Mouse (Mus musculus) intestine, embryonic 15.5 days (tissue): ENCODE data around the gene Dnajc5. TPM values are rescaled to one million over a fixed set of nuclear protein-coding genes. Genes with fewer than 3 reads are reported as not detected.

ENCODE experiments used
- ATAC-seq: fragments of 200-750 bp; cut with Nextera tagmentation; 2 replicates; pipeline ENCODE4 v1.8.0; 2017; ENCODE audit warnings: moderate TSS enrichment, moderate library complexity
- H3K27ac ChIP-seq: fragments of 300-500 bp; sonication (generic); 2 replicates; pipeline ENCODE4 v1.5.1; 2015; ENCODE audit warnings: mild to moderate bottlenecking, inconsistent platforms
- H3K27me3 ChIP-seq: fragments of 300-500 bp; sonication (generic); replicated peaks from 2 replicates; pipeline ENCODE4 v1.6.1; 2015; ENCODE audit warnings: inconsistent platforms
- H3K36me3 ChIP-seq: fragments of 300-500 bp; sonication (generic); 2 replicates; pipeline ENCODE4 v1.6.1; 2015; ENCODE audit warnings: inconsistent platforms
- H3K4me1 ChIP-seq: fragments of 300-500 bp; sonication (generic); replicated peaks from 2 replicates; pipeline ENCODE4 v1.6.1; 2015; ENCODE audit warnings: inconsistent platforms
- H3K4me2 ChIP-seq: fragments of 300-500 bp; sonication (generic); replicated peaks from 2 replicates; pipeline ENCODE4 v1.6.1; 2015; ENCODE audit warnings: mild to moderate bottlenecking, inconsistent platforms
- H3K4me3 ChIP-seq: fragments of 300-500 bp; sonication (generic); replicated peaks from 2 replicates; pipeline ENCODE4 v1.5.1; 2015; ENCODE audit warnings: inconsistent platforms
- H3K9ac ChIP-seq: fragments of 300-500 bp; sonication (generic); 2 replicates; pipeline ENCODE4 v1.6.1; 2015; ENCODE audit warnings: inconsistent platforms
- H3K9me3 ChIP-seq: fragments of 300-500 bp; sonication (generic); 2 replicates; pipeline ENCODE4 v1.6.1; 2016; ENCODE audit warnings: inconsistent platforms
- WGBS: fragments of 180-500 bp; shearing (Covaris S2); methylation state at CpG from one replicate; pipeline ENCODE4 v1.1.7; 2015; 5-methylcytosine and 5-hydroxymethylcytosine counted together
- polyA plus RNA-seq: library from polyadenylated mRNA; unstranded; fragments of >200 nt; fragmentation: Nextera tagmentation; extraction: Ambion mirVana; gene quantifications from 2 replicates; pipeline ENCODE4 v1.2.1, GENCODE M21; 2015

Gene Dnajc5
- polyA plus RNA-seq, 1 experiment from 2014 or later, result 74.5 TPM

- H3K9me3 ChIP-seq, result no peaks in the 10 kb centered on the region
- no peak for ATAC-seq
- peaks cover 5% of the 10 kb centered on the region; the same call in 1 of the 2 replicates for H3K36me3 ChIP-seq
- H3K4me3 ChIP-seq, result no peak overlapping the region
- H3K9ac ChIP-seq, result peak overlapping the region; percentile 23
- peaks cover 28% of the 10 kb centered on the region for H3K4me1 ChIP-seq
- H3K4me2 ChIP-seq, result peak overlapping the region; percentile 13
- H3K27me3 ChIP-seq, result no peaks in the 10 kb centered on the region
- H3K27ac ChIP-seq, result no peak overlapping the region
- 28% methylated on average over 5 of the region's 5 CpGs for WGBS
These were observed 58.7 kb downstream of the Dnajc5 start for GRCm38 (mm10) chr2:181578790-181579618.

- H3K36me3 ChIP-seq, result peaks cover 8% of the 10 kb centered on the region
- peak overlapping the region; percentile 23 for H3K9ac ChIP-seq
- H3K27me3 ChIP-seq, result no peaks in the 10 kb centered on the region
- no peak overlapping the region for H3K4me3 ChIP-seq
- H3K27ac ChIP-seq, result no peak overlapping the region
- H3K4me1 ChIP-seq, result peaks cover 28% of the 10 kb centered on the region
- no peaks in the 10 kb centered on the region for H3K9me3 ChIP-seq
- WGBS, result 70% methylated on average over 1 of the region's 1 CpGs
- ATAC-seq, result no peak
- H3K4me2 ChIP-seq, result peak overlapping the region; percentile 13
These were observed 59.4 kb downstream of the Dnajc5 start for GRCm38 (mm10) chr2:181579681-181580080.

DNA sequence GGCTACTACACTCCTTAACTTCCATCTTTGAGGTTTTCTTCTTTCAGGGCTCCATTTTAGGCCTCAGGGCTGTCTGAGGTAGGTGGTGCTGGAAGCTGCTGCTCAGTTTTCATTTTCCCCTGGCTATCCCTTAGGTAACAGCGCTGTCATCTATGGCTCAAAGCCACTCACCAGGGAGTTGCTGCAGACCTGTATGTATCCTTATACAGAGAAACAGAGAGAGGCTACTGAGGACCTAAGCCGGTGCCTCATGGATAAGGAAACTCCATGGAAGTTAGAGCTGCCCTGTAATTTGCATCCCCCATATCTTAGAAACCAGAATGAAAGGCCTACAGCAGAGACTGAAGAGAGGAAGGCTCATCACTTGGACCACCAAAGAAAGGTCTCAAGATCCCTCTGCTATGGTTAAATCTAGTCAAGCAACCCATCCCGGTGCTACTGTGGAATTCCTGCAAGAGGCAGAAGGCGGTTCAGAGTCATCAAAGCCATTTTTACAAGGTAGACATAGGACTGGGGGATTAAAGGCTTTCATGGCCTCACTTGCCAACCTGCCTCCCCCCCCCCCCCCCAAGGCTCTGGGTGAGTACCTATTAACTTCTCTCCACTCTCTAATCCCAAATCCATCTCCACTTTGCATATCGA, 60.0 kb downstream of the Dnajc5 start:
- no peak for ATAC-seq
- Histone ChIP-seq H3K27me3 (no peaks in the 10 kb centered on the region), H3K27ac (0 out of 2 replicates have a peak overlapping the region, but pooled peaks have one; percentile 97), H3K9ac (peak overlapping the region; percentile 86; the same call in 1 of the 2 replicates), H3K4me1 (peaks cover 28% of the 10 kb centered on the region), H3K4me3 (peak overlapping the region; percentile 87), H3K4me2 (peak overlapping the region; percentile 93), H3K36me3 (peaks cover 10% of the 10 kb centered on the region), H3K9me3 (no peaks in the 10 kb centered on the region)
- 71% methylated on average over 5 of the region's 5 CpGs for WGBS

- H3K27ac ChIP-seq, result peak overlapping the region; percentile 97
- H3K27me3 ChIP-seq, result no peaks in the 10 kb centered on the region
- H3K4me1 ChIP-seq, result peaks cover 28% of the 10 kb centered on the region
- H3K4me2 ChIP-seq, result peak overlapping the region; percentile 93
- peaks cover 17% of the 10 kb centered on the region for H3K36me3 ChIP-seq
- no peaks in the 10 kb centered on the region for H3K9me3 ChIP-seq
- ATAC-seq, result peak; percentile 85
- peak overlapping the region; percentile 87 for H3K4me3 ChIP-seq
- H3K9ac ChIP-seq, result peak overlapping the region; percentile 86
- WGBS, result 1% methylated on average over 11 of the region's 11 CpGs
These were observed 60.7 kb downstream of the Dnajc5 start for GRCm38 (mm10) chr2:181581016-181581401.

GRCm38 (mm10) chr2:181581402-181582120, 61.3 kb downstream of the Dnajc5 start:
- peak overlapping the region; percentile 97 for H3K27ac ChIP-seq
- peak overlapping the region; percentile 93 for H3K4me2 ChIP-seq
- H3K4me1 ChIP-seq, result peaks cover 28% of the 10 kb centered on the region
- no peaks in the 10 kb centered on the region for H3K27me3 ChIP-seq
- no peaks in the 10 kb centered on the region for H3K9me3 ChIP-seq
- peak overlapping the region; percentile 86 for H3K9ac ChIP-seq
- peak; percentile 89 for ATAC-seq
- peak overlapping the region; percentile 87 for H3K4me3 ChIP-seq
- under 1% methylated on average over 49 of the region's 49 CpGs for WGBS
- peaks cover 21% of the 10 kb centered on the region for H3K36me3 ChIP-seq

DNA sequence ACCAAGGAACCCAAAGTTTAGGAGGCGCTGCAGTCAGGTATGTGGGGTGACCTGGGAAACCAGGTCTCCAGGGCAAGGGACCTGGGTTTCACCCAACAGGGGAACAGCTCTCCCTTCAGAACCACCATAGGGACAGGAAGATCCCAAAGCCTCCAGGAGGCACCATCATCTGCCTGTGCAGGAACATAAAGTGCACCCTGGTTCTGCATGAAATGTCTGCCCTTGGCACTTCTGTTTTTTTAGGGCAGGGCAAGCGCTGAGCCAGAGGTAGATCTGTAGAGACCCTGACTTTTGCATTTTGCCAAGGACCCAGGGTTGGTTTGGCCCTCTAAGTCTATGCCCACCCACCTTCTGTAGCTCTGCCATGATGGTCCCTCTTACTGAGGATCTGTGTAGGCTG, 62.1 kb downstream of the Dnajc5 start:
- WGBS, result 74% methylated on average over 2 of the region's 2 CpGs
- H3K4me3 ChIP-seq, result no peak overlapping the region
- H3K36me3 ChIP-seq, result peaks cover 28% of the 10 kb centered on the region
- no peak; the same call in 1 of the 2 replicates for ATAC-seq
- H3K27me3 ChIP-seq, result no peaks in the 10 kb centered on the region
- peaks cover 28% of the 10 kb centered on the region for H3K4me1 ChIP-seq
- H3K9ac ChIP-seq, result no peak overlapping the region
- H3K4me2 ChIP-seq, result peak overlapping the region; percentile 93
- no peak overlapping the region for H3K27ac ChIP-seq
- no peaks in the 10 kb centered on the region for H3K9me3 ChIP-seq

- Histone ChIP-seq H3K27me3 (no peaks in the 10 kb centered on the region), H3K36me3 (peaks cover 32% of the 10 kb centered on the region), H3K4me1 (peaks cover 28% of the 10 kb centered on the region), H3K9ac (no peak overlapping the region), H3K4me3 (no peak overlapping the region), H3K27ac (no peak overlapping the region), H3K4me2 (no peak overlapping the region), H3K9me3 (no peaks in the 10 kb centered on the region)
- no peak for ATAC-seq
- WGBS, result 83% methylated on average over 1 of the region's 1 CpGs
These were observed 62.7 kb downstream of the Dnajc5 start for GRCm38 (mm10) chr2:181582939-181583338.

GRCm38 (mm10) chr2:181583460-181584257, 63.4 kb downstream of the Dnajc5 start:
- Histone ChIP-seq H3K9ac (no peak overlapping the region), H3K4me2 (no peak overlapping the region), H3K36me3 (peaks cover 38% of the 10 kb centered on the region), H3K9me3 (no peaks in the 10 kb centered on the region), H3K4me3 (no peak overlapping the region), H3K27me3 (no peaks in the 10 kb centered on the region), H3K4me1 (peaks cover 28% of the 10 kb centered on the region), H3K27ac (no peak overlapping the region)
- no peak for ATAC-seq
- WGBS, result 90% methylated on average over 3 of the region's 3 CpGs

DNA sequence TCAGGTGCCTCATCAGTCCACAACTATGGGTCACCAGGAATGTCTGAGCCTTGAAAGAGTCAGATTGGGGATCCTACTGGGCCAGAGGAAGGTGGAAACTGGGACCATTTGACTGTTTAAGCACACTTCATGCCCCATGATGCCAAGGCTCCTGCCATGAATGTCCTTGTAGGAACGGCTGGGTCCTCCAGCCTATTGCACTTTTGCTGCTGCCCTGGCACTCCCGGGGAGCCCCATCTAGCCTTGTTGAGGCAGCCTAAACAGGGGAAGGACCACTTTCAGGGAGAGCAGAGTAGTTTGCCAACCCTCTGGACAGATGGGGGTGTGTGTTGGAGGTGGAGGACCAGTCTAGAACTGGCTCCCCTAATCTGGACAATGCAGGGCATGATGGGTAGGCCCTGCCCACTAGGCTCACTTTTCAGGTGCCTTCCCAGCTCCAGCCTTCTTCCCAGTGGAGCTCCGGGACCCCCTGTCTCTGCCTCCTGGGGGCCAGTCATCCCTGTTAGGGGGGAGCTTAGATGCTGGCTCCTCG, 64.2 kb downstream of the Dnajc5 start, which contains the start of gene Uckl1:
TSS of gene Uckl1 (minus strand) at position 482 of the 532 bp plus-strand sequence.
- peaks cover 44% of the 10 kb centered on the region for H3K36me3 ChIP-seq
- no peaks in the 10 kb centered on the region for H3K27me3 ChIP-seq
- no peaks in the 10 kb centered on the region for H3K9me3 ChIP-seq
- no peak within 1 kb of the TSS for H3K9ac ChIP-seq
- WGBS, result 89% methylated on average over 4 of the region's 4 CpGs
- no peak within 1 kb of the TSS for H3K27ac ChIP-seq
- H3K4me1 ChIP-seq, result peaks cover 20% of the 10 kb centered on the region
- no peak within 1 kb of the TSS for H3K4me2 ChIP-seq
- no peak for ATAC-seq
- no peak within 1 kb of the TSS for H3K4me3 ChIP-seq

GRCm38 (mm10) chr2:181585506-181585905, 65.2 kb downstream of the Dnajc5 start:
- Histone ChIP-seq H3K4me2 (no peak overlapping the region), H3K4me1 (peaks cover 10% of the 10 kb centered on the region), H3K27ac (no peak overlapping the region), H3K9me3 (no peaks in the 10 kb centered on the region), H3K9ac (no peak overlapping the region), H3K4me3 (no peak overlapping the region), H3K36me3 (peaks cover 46% of the 10 kb centered on the region), H3K27me3 (no peaks in the 10 kb centered on the region)
- no peak for ATAC-seq
- 91% methylated on average over 5 of the region's 5 CpGs for WGBS

GRCm38 (mm10) chr2:181586124-181586523, 65.8 kb downstream of the Dnajc5 start:
- H3K4me1 ChIP-seq, result peaks cover 7% of the 10 kb centered on the region
- WGBS, result 96% methylated on average over 3 of the region's 3 CpGs
- H3K36me3 ChIP-seq, result peaks cover 46% of the 10 kb centered on the region

More at GRCm38 (mm10) chr2:181586124-181586523, 65.8 kb downstream of the Dnajc5 start:
- no peaks in the 10 kb centered on the region for H3K27me3 ChIP-seq
- H3K4me2 ChIP-seq, result no peak overlapping the region
- H3K4me3 ChIP-seq, result no peak overlapping the region
- no peak for ATAC-seq
- H3K9ac ChIP-seq, result no peak overlapping the region
- no peak overlapping the region for H3K27ac ChIP-seq
- no peaks in the 10 kb centered on the region for H3K9me3 ChIP-seq
